Mouse (Mus musculus) stomach, postnatal 0 days (tissue): Measurements from ENCODE around the gene Igf1. TPM values are rescaled to one million over a fixed set of nuclear protein-coding genes. Genes with fewer than 3 reads are reported as not detected.

Experiments used
- ATAC-seq: fragments of 200-750 bp; cut with Nextera tagmentation; 2 replicates; pipeline ENCODE4 v1.8.0; 2017; ENCODE audit not compliant: low FRiP score, low TSS enrichment
- DNase-seq: peaks from one replicate; pipeline ENCODE4 v3.0.0-alpha.2; 2016; ENCODE audit warnings: low spot score
- H3K27ac ChIP-seq: fragments of 300-500 bp; sonication (generic); replicated peaks from 2 replicates; pipeline ENCODE4 v1.5.1; 2014; ENCODE audit warnings: mild to moderate bottlenecking, control low read depth
- H3K27me3 ChIP-seq: fragments of 300-500 bp; sonication (generic); 2 replicates; pipeline ENCODE4 v1.6.1; 2014; ENCODE audit warnings: low read length; ENCODE audit not compliant: control insufficient read depth, insufficient read depth
- H3K36me3 ChIP-seq: fragments of 300-500 bp; sonication (generic); 2 replicates; pipeline ENCODE4 v1.6.1; 2014; ENCODE audit warnings: low read length, mixed read lengths; ENCODE audit not compliant: control insufficient read depth, insufficient read depth
- H3K4me1 ChIP-seq: fragments of 300-500 bp; sonication (generic); replicated peaks from 2 replicates; pipeline ENCODE4 v1.6.1; 2014; ENCODE audit warnings: antibody characterized with exemption; ENCODE audit not compliant: control insufficient read depth, insufficient read depth
- H3K4me2 ChIP-seq: fragments of 300-500 bp; sonication (generic); replicated peaks from 2 replicates; pipeline ENCODE4 v1.6.1; 2014; ENCODE audit warnings: low read depth, mild to moderate bottlenecking, control low read depth, moderate library complexity
- H3K4me3 ChIP-seq: fragments of 300-500 bp; sonication (generic); 2 replicates; pipeline ENCODE4 v1.5.1; 2014; ENCODE audit warnings: low read depth, low read length, control low read depth
- H3K9ac ChIP-seq: fragments of 300-500 bp; sonication (generic); 2 replicates; pipeline ENCODE4 v1.6.1; 2014; ENCODE audit warnings: mild to moderate bottlenecking, low read length, control low read depth, mixed read lengths
- H3K9me3 ChIP-seq: fragments of 300-500 bp; sonication (generic); 2 replicates; pipeline ENCODE4 v1.6.1; 2016; ENCODE audit warnings: low read length; ENCODE audit not compliant: control insufficient read depth
- CTCF ChIP-seq: IDR thresholded peaks from 2 replicates; pipeline ENCODE4 v1.5.1; 2016; ENCODE audit warnings: antibody characterized with exemption, low read depth, mild to moderate bottlenecking, moderate library complexity
- EP300 ChIP-seq: optimal IDR thresholded peaks from 2 replicates; pipeline ENCODE3; 2016; ENCODE audit warnings: antibody characterized with exemption
- WGBS: fragments of 180-500 bp; shearing (Covaris S2); extraction: QIAGEN DNeasy Blood & Tissue Kit; methylation state at CpG from one replicate; pipeline ENCODE4 v1.1.7; 2014; 5-methylcytosine and 5-hydroxymethylcytosine counted together
- polyA plus RNA-seq: library from polyadenylated mRNA; unstranded; fragments of >200 nt; fragmentation: Nextera tagmentation; extraction: Ambion mirVana; gene quantifications from 2 replicates; pipeline ENCODE4 v1.2.1, GENCODE M21; 2015

The Igf1 gene
- polyA plus RNA-seq, 1 experiment from 2014 or later: 42.5 TPM

DNA sequence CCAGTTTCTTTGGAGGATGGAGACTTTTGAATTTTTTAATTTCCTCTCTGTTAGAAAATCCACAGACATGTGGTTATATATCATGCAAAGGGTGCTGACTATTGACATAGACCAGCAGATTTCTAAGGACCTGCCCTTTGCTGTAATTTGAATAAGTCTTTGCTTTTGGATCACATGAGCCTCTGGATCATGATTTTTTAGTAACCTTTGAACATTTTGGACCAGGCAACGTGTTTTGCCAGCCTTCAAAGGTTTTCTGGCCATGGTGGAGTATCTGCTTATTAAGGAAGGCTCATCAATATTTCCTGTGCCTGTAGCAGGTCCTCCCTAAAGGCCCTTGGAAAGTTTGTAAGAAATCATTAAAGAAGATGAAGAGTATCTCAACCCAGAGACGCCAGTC is 37.3 kb downstream of the Igf1 start:
- no peak for DNase-seq
- no peaks in the 10 kb centered on the region for H3K9me3 ChIP-seq
- no peak overlapping the region for H3K27ac ChIP-seq
- no peak overlapping the region for H3K4me3 ChIP-seq
- H3K36me3 ChIP-seq: no peaks in the 10 kb centered on the region
- H3K4me1 ChIP-seq: no peaks in the 10 kb centered on the region
- H3K9ac ChIP-seq: no peak overlapping the region
- TF ChIP-seq EP300 (no peak), CTCF (no peak)
- 62% methylated on average over 2 of the region's 2 CpGs for WGBS
- no peak overlapping the region for H3K4me2 ChIP-seq
- no peaks in the 10 kb centered on the region for H3K27me3 ChIP-seq
- ATAC-seq: no peak

- Histone ChIP-seq H3K27me3 (no peaks in the 10 kb centered on the region), H3K9ac (no peak overlapping the region), H3K9me3 (no peaks in the 10 kb centered on the region), H3K4me3 (no peak overlapping the region), H3K36me3 (no peaks in the 10 kb centered on the region), H3K4me1 (no peaks in the 10 kb centered on the region), H3K4me2 (no peak overlapping the region), H3K27ac (no peak overlapping the region)
- ATAC-seq: no peak
- TF ChIP-seq EP300 (no peak), CTCF (no peak)
- 92% methylated on average over 4 of the region's 4 CpGs for WGBS
- DNase-seq: no peak
Measured at GRCm38 (mm10) chr10:87897331-87897730, 39.3 kb downstream of the Igf1 start.

DNA sequence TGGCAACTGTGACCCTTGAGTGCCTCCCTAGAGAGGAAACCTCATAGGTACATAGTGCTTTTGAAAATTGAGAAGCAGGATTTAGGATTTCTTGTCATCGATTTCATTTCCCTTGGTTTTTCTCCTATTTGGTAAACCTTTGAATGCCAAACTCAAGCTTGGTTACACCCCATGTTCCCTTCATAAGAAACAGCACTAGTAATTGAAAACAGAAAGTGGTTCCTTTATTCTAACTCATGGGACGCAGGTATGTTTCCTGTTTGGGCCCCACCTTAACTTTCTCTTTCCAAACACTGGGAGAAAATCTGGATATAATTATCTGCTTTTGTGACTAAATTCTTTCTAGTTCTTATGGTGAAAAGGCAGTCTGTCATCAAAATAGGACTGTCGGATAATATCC is 40.8 kb downstream of the Igf1 start:
- Histone ChIP-seq H3K36me3 (no peaks in the 10 kb centered on the region), H3K9ac (no peak overlapping the region), H3K4me3 (no peak overlapping the region), H3K4me2 (no peak overlapping the region), H3K27me3 (no peaks in the 10 kb centered on the region), H3K27ac (no peak overlapping the region), H3K9me3 (no peaks in the 10 kb centered on the region), H3K4me1 (no peaks in the 10 kb centered on the region)
- ATAC-seq (no peak), DNase-seq (no peak)
- TF ChIP-seq EP300 (no peak), CTCF (no peak)
- 90% methylated on average over 3 of the region's 3 CpGs for WGBS

GRCm38 (mm10) chr10:87901916-87902315 is 43.9 kb downstream of the Igf1 start:
- no peaks in the 10 kb centered on the region for H3K36me3 ChIP-seq
- H3K27ac ChIP-seq: no peak overlapping the region
- no peak overlapping the region for H3K9ac ChIP-seq
- no peak overlapping the region for H3K4me3 ChIP-seq
- WGBS: 64% methylated on average over 7 of the region's 7 CpGs
- H3K27me3 ChIP-seq: no peaks in the 10 kb centered on the region
- no peak overlapping the region for H3K4me2 ChIP-seq
- ATAC-seq: no peak
- H3K9me3 ChIP-seq: no peaks in the 10 kb centered on the region
- no peak for DNase-seq
- H3K4me1 ChIP-seq: no peaks in the 10 kb centered on the region
- TF ChIP-seq CTCF: no peak
- no peak for TF ChIP-seq EP300

- TF ChIP-seq CTCF (no peak), EP300 (no peak)
- Histone ChIP-seq H3K4me2 (no peak overlapping the region), H3K4me3 (no peak overlapping the region), H3K9me3 (no peaks in the 10 kb centered on the region), H3K4me1 (no peaks in the 10 kb centered on the region), H3K27me3 (no peaks in the 10 kb centered on the region), H3K36me3 (no peaks in the 10 kb centered on the region), H3K27ac (no peak overlapping the region), H3K9ac (no peak overlapping the region)
- WGBS: 66% methylated on average over 5 of the region's 5 CpGs
- DNase-seq (no peak), ATAC-seq (no peak)
Measured at GRCm38 (mm10) chr10:87904324-87904723, 46.3 kb downstream of the Igf1 start.

DNA sequence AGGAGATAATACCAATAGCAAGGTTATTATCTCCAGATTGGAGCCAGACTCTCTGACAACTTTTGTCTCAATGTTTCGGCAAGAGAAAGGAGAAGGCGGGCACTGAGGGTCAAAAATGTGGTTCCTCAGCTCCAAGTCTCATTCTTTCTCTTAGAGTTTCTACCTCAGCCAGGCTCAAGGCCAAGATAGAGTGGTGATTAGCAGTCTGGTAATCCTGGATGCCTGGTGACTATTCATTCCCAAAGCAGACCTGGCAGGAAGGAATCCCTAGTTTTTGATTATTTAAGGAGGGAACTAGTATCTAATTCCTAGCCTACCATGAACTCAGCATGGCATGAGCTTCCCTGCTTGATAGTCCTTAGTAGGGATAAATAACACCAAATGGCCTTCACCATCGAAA is 47.0 kb downstream of the Igf1 start:
- H3K4me1 ChIP-seq: no peaks in the 10 kb centered on the region
- DNase-seq: no peak
- H3K4me3 ChIP-seq: no peak overlapping the region
- H3K36me3 ChIP-seq: no peaks in the 10 kb centered on the region
- no peaks in the 10 kb centered on the region for H3K27me3 ChIP-seq
- H3K27ac ChIP-seq: no peak overlapping the region
- H3K9me3 ChIP-seq: no peaks in the 10 kb centered on the region
- WGBS: 85% methylated on average over 3 of the region's 3 CpGs
- H3K9ac ChIP-seq: no peak overlapping the region
- ATAC-seq: no peak
- H3K4me2 ChIP-seq: no peak overlapping the region
- TF ChIP-seq EP300: no peak
- no peak for TF ChIP-seq CTCF
